Mouse (Mus musculus) hindbrain, postnatal 0 days (tissue): ENCODE measurements around the gene Cep85l. TPM values are rescaled to one million over a fixed set of nuclear protein-coding genes. Genes with fewer than 3 reads are reported as not detected.

Source experiments
- ATAC-seq: fragments of 200-750 bp; cut with Nextera tagmentation; 2 replicates; pipeline ENCODE4 v1.8.0; 2017; ENCODE audit warnings: mild to moderate bottlenecking, moderate TSS enrichment, moderate library complexity
- DNase-seq: peaks from one replicate; pipeline ENCODE4 v3.0.0-alpha.2; 2015; ENCODE audit warnings: low spot score
- H3K27ac ChIP-seq: fragments of 300-500 bp; sonication (generic); 2 replicates; pipeline ENCODE4 v1.5.1; 2014; ENCODE audit warnings: mild to moderate bottlenecking
- H3K27me3 ChIP-seq: fragments of 300-500 bp; sonication (generic); 2 replicates; pipeline ENCODE4 v1.6.1; 2014; ENCODE audit warnings: low read length, mixed read lengths; ENCODE audit not compliant: insufficient read depth
- H3K36me3 ChIP-seq: fragments of 300-500 bp; sonication (generic); 2 replicates; pipeline ENCODE4 v1.6.1; 2014; ENCODE audit warnings: low read length, mixed read lengths; ENCODE audit not compliant: insufficient read depth
- H3K4me1 ChIP-seq: fragments of 300-500 bp; sonication (generic); 2 replicates; pipeline ENCODE4 v1.6.1; 2014; ENCODE audit warnings: antibody characterized with exemption, low read length, mixed read lengths; ENCODE audit not compliant: insufficient read depth
- H3K4me2 ChIP-seq: fragments of 300-500 bp; sonication (generic); 2 replicates; pipeline ENCODE4 v1.6.1; 2014; ENCODE audit warnings: low read depth, mild to moderate bottlenecking, low read length, moderate library complexity, mixed read lengths
- H3K4me3 ChIP-seq: fragments of 300-500 bp; sonication (generic); 2 replicates; pipeline ENCODE4 v1.5.1; 2014; ENCODE audit warnings: low read length
- H3K9ac ChIP-seq: fragments of 300-500 bp; sonication (generic); replicated peaks from 2 replicates; pipeline ENCODE4 v1.6.1; 2014; ENCODE audit warnings: mild to moderate bottlenecking, low read length, moderate library complexity, mixed read lengths
- H3K9me3 ChIP-seq: fragments of 300-500 bp; sonication (generic); 2 replicates; pipeline ENCODE4 v1.6.1; 2016; ENCODE audit warnings: low read length, mixed read lengths
- CTCF ChIP-seq: IDR thresholded peaks from 2 replicates; pipeline ENCODE4 v1.5.1; 2016; ENCODE audit warnings: antibody characterized with exemption, control low read depth, low read depth
- WGBS: fragments of 180-500 bp; shearing (Covaris S2); extraction: QIAGEN DNeasy Blood & Tissue Kit; methylation state at CpG from one replicate; pipeline ENCODE4 v1.1.7; 2014; 5-methylcytosine and 5-hydroxymethylcytosine counted together
- polyA plus RNA-seq: library from polyadenylated mRNA; unstranded; fragments of >200 nt; fragmentation: Nextera tagmentation; extraction: Ambion mirVana; gene quantifications from 2 replicates; pipeline ENCODE4 v1.2.1, GENCODE M21; 2015
- total RNA-seq: library from RNA; depleted of rRNA; stranded (reverse); fragments of >200 nt; gene quantifications from 2 replicates; pipeline ENCODE4 v1.2.3, GENCODE M21; 2014

Gene Cep85l
- total and polyA plus RNA-seq, 2 experiments from 2014 or later: 8.2 to 15.4 TPM

- ATAC-seq: no peak
- Histone ChIP-seq H3K9ac (no peak overlapping the region), H3K4me1 (no peaks in the 10 kb centered on the region), H3K36me3 (no peaks in the 10 kb centered on the region), H3K4me3 (no peak overlapping the region), H3K27ac (no peak overlapping the region), H3K4me2 (no peak overlapping the region), H3K9me3 (no peaks in the 10 kb centered on the region), H3K27me3 (no peaks in the 10 kb centered on the region)
- WGBS: 50% methylated on average over 10 of the region's 10 CpGs
- DNase-seq: no peak
- TF ChIP-seq CTCF: no peak
These were observed 35.9 kb downstream of the Cep85l start for GRCm38 (mm10) chr10:53343865-53344264.

- H3K9me3 ChIP-seq: no peaks in the 10 kb centered on the region
- no peak for DNase-seq
- no peak for ATAC-seq
- no peaks in the 10 kb centered on the region for H3K36me3 ChIP-seq
- no peak for TF ChIP-seq CTCF
- no peak overlapping the region for H3K4me3 ChIP-seq
- H3K27me3 ChIP-seq: no peaks in the 10 kb centered on the region
- WGBS: 64% methylated on average over 6 of the region's 6 CpGs
- no peak overlapping the region for H3K9ac ChIP-seq
- H3K4me1 ChIP-seq: no peaks in the 10 kb centered on the region
- no peak overlapping the region for H3K27ac ChIP-seq
- H3K4me2 ChIP-seq: no peak overlapping the region
These were observed 36.4 kb downstream of the Cep85l start for GRCm38 (mm10) chr10:53343384-53343783.

GRCm38 (mm10) chr10:53342166-53342728 is 37.5 kb downstream of the Cep85l start:
- Histone ChIP-seq H3K9me3 (no peaks in the 10 kb centered on the region), H3K27me3 (no peaks in the 10 kb centered on the region), H3K4me3 (no peak overlapping the region), H3K9ac (no peak overlapping the region), H3K36me3 (no peaks in the 10 kb centered on the region), H3K4me2 (no peak overlapping the region), H3K4me1 (no peaks in the 10 kb centered on the region), H3K27ac (no peak overlapping the region)
- WGBS: 92% methylated on average over 9 of the region's 9 CpGs
- ATAC-seq (no peak), DNase-seq (no peak)
- no peak for TF ChIP-seq CTCF

- TF ChIP-seq CTCF: peak; percentile 79
- H3K36me3 ChIP-seq: no peaks in the 10 kb centered on the region
- H3K9ac ChIP-seq: no peak overlapping the region
- ATAC-seq (peak; percentile 74), DNase-seq (peak; percentile 64)
- H3K27ac ChIP-seq: no peak overlapping the region
- no peak overlapping the region for H3K4me3 ChIP-seq
- WGBS: 76% methylated on average over 7 of the region's 7 CpGs
- no peaks in the 10 kb centered on the region for H3K9me3 ChIP-seq
- H3K27me3 ChIP-seq: no peaks in the 10 kb centered on the region
- H3K4me2 ChIP-seq: no peak overlapping the region
- no peaks in the 10 kb centered on the region for H3K4me1 ChIP-seq
These were observed 38.3 kb downstream of the Cep85l start for GRCm38 (mm10) chr10:53341288-53341965.

GRCm38 (mm10) chr10:53339045-53339444 is 40.7 kb downstream of the Cep85l start:
- no peak for TF ChIP-seq CTCF
- 55% methylated on average over 2 of the region's 2 CpGs for WGBS
- H3K4me1 ChIP-seq: no peaks in the 10 kb centered on the region
- ATAC-seq (no peak), DNase-seq (no peak)
- H3K4me3 ChIP-seq: no peak overlapping the region
- no peak overlapping the region for H3K9ac ChIP-seq
- no peak overlapping the region for H3K27ac ChIP-seq
- no peaks in the 10 kb centered on the region for H3K9me3 ChIP-seq
- H3K4me2 ChIP-seq: no peak overlapping the region
- H3K36me3 ChIP-seq: no peaks in the 10 kb centered on the region
- H3K27me3 ChIP-seq: no peaks in the 10 kb centered on the region

GRCm38 (mm10) chr10:53337162-53337923 is 42.4 kb downstream of the Cep85l start, which contains the start of gene Pln:
Pln (plus strand) TSS chr10:53337667.
- no peak within 1 kb of the TSS for H3K4me2 ChIP-seq
- H3K4me3 ChIP-seq: no peak within 1 kb of the TSS
- no peak for TF ChIP-seq CTCF
- no peaks in the 10 kb centered on the region for H3K9me3 ChIP-seq
- H3K4me1 ChIP-seq: no peaks in the 10 kb centered on the region
- no peaks in the 10 kb centered on the region for H3K27me3 ChIP-seq
- DNase-seq: no peak
- WGBS: 80% methylated on average over 6 of the region's 6 CpGs
- no peak within 1 kb of the TSS; the same call in 1 of the 2 replicates for H3K27ac ChIP-seq
- no peaks in the 10 kb centered on the region for H3K36me3 ChIP-seq
- no peak for ATAC-seq
- no peak within 1 kb of the TSS for H3K9ac ChIP-seq
